Mouse (Mus musculus) urinary bladder, postnatal 25 days (tissue): ENCODE results near the gene Pex14.
"Not testable (repeated sequence)": the region's sequence is repeated elsewhere in the genome, so short reads cannot be mapped to it uniquely, and the experiment has no call there.

Experiments
- DNase-seq: peaks from one replicate; pipeline ENCODE4 v3.0.0; 2022; ENCODE audit warnings: low spot score

The Pex14 gene

DNA sequence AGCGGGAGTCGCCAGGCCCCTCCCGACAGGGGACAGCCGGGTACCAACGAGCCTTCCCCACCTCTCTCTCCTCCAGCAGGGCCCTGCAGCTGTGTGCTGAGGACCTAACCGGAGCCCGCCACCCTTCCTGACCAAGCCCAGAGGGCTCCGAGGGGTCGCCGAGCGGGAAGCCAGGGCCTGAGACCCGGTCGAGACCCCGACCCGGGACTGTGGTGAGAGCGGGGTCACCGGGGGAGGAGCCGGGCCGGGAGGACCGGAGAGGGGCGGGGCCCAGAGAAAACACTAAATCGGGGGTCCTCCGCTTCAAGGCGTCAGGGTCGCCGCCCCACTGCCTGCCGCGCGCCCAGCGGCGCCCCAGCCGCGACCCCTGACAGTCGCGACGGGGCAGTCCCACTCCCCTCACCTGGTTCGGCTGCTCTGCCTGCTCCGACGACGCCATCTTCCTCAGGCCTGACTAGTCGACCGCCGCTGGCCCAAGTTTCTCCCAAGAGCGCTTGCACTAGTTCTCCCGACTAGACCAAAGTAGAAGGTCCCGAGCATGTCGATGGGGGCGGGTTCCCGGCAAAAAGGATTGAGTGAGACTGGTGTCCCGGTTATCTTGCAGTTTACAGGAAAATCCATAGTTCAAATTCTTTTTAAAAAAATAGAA, at the start of gene Pex14:
TSS of gene Pex14 (minus strand) at position 508 of the 649 bp plus-strand sequence.
- peak; percentile 86 for DNase-seq

DNA sequence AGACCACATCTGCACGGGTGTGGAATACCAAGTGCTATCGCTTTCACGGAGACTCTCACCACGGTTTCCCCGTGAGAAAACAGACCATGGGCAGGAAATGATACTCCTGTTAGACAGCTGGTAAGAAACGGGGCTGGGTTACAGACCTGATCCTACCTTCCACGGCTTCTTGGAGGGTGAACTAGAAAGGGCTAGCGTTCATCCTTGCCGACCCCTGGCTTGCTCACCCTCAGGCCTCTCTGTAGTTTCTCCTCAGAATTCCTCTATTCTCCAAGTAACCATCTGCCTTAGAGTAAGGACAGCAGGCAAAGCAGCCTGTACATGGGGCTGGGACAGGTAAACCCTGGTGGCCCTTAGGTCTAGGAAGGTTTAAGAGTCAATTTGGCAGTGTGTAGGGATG, 49.5 kb upstream of the Pex14 start:
- DNase-seq, result no peak

DNA sequence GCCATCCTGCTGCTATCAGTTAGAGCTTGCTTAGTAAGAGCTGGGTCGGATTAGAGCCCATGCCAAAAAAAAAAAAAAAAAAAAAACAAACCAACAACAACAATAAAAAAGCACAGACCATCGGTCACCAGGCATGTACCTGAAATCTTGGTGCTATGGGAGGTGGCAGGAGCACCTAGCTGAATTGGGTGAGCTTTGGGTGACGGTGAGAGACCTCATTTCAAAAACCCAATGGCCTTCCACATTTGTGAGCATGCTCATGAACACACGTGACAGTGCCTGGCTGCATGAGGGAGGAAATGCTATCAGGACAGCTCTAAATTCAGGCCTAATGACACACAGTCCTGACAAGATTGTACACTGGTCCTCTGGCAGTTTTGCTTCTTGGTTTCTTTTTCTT, 48.4 kb upstream of the Pex14 start:
- DNase-seq, result no peak

DNA sequence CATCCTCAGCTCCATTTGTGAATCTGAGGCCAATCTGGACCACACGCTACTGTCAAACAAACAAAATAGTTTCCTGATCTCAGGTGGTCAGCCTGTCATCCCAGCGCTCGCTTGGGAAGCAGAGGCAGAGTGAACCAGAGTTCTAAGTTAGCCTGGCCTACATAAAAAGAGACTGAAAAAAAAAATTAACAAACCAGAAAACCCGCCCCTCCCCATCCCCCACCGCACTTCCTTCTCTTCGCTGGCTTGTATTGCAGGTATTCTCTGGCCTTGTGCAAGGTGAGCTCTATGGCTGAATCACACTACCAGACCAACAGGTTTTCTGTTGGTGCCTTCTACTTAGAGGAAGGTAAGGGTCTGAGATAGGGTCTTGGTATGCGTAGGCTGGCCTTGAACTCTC, 47.9 kb upstream of the Pex14 start:
- DNase-seq, result no peak

DNA sequence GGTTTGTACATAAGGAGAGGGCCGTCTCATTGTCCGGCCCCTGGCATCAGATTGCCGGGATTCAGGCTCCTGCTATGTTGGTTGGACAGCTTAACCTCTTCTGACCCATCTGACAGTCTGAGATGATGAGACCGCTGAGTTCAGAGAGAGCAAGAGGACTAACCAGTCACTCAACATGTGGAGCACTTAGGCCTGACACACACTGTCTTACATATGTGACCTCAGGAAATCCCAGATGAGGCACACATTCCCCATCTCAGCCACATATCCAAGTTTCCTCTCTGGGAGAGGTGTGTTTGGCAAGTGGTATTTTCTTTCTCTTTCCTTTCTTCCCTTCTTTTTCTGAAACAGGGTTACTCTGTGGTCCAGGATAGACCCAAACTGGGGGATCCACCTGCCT, 45.5 kb upstream of the Pex14 start:
- no peak for DNase-seq

DNA sequence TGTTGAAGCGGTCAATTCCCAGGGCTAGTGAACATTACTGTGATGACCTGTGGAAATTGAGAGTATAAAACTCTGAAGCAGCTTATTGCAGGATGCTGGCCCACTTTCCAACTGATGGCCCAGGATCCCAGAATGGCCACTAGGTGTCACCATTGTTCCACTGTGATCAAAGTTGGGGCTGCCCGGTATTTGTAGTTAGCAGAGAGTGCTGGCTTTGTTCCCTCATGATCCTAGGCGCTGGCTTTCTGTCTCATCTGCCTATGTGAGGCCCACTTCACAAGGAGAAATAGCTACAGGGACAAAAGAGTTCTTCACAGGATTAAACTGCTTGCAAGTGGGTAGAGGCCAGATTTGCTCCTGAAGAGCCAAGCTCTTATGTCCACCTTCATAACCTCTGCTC, 44.8 kb upstream of the Pex14 start:
- peak; percentile 69 for DNase-seq

DNA sequence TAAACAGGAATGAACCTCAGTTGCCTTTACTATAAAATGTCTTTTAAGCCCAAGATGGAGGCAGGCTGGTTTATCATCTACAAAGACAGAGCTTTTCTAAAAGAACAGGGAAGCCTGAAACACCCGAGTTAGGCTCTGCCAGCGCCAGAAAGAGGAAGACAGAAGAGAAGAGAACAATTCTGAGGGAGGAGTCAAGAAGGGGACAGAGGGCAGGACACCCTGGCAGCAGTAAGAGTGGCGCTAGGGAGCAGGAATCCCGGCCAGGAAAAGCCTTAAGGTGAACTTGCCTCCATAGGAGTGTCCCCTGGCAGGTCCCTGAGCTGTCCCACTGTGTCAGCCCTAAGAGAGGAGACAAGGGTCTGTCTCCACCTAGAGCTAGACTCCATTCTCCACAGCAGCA, 43.9 kb upstream of the Pex14 start:
- no peak for DNase-seq

DNA sequence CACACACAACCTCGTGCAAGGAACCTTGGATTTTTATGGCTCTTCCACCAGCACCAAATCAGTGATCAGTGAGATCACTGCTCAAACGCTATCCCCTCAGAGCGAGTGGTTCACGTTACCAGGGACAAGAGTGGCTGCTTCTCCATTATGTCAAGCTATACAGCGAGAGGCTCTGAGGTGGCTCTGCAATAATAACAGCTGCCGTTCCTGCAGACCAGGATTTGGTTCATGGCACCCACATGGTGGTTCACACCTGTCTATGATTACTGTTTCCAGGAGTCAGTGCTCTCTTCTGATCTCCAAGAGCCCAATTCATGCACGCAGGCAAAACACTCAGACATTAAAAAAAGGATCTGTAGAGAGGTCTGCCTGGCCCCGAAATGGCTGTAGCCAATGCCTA, 38.8 kb upstream of the Pex14 start:
- DNase-seq, result no peak

DNA sequence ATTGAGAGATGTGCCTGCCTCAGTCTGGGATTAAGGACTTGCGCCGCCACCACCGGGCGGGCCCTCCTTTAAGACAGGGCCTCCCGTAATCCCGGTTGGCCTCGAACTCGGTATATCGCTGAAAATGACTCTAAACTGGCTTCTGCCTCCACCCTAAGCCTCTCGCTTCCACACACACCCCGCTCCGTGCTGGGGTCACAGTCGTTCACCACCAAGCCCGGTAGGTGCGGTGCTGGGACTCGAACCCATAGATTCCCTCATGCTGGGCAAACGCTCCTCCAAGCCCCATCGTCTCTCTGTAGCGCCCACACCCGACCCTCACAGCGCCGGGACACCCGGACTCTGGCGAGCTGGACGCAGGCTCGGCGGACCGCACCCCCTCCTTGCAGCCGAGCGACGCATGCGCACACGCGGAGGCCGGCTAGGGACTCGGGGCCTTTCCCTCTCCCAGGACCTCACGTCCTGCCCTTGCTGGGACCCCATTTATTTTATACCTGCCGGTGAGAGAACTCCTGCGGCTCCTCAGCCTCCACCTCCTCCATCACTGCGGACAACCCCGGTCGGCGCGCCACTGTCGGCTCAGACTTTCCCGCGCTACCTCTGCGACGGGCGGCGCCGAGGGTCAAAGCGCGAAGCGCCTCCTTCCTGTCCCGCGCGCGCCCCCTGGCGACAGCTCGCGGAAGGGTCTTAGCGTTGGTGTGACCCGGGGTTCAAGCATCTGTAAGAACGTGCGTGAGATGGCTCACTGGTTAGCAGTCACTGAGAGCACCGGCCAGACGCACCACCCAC, 37.5 kb upstream of the Pex14 start, which contains the start of gene Cenps:
TSS of gene Cenps (minus strand) at position 648 of the 789 bp plus-strand sequence.
- peak; percentile 93 for DNase-seq

DNA sequence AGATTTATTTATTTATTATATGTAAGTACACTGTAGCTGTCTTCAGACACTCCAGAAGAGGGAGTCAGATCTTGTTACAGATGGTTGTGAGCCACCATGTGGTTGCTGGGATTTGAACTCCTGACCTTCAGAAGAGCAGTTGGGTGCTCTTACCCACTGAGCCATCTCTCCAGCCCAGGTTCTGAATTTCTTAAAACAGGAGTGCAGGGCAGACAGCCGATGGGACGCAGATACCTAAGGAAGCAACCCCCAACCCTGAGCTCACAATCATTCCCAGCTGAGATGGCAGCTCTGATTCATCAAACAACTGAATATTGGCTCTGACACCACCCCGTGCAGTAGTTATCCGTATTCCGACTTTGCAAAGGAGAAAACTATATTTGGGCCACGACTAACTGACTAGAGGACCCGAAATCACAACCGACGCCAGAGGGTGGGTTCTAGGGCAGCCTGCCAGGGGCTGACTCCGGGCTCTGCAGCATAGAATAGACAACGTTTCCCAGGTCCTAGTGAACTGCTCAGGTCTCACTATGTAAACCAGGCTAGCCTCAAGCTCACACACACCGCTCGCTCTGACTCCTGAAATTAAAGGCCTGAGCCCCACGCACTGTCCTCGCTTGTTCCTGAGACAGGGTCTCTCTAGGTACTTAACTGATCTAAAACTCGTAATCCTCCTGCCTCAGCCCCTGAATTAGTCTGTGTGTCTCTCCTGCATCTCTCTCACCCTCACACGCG, 36.6 kb upstream of the Pex14 start:
- DNase-seq, result no peak

DNA sequence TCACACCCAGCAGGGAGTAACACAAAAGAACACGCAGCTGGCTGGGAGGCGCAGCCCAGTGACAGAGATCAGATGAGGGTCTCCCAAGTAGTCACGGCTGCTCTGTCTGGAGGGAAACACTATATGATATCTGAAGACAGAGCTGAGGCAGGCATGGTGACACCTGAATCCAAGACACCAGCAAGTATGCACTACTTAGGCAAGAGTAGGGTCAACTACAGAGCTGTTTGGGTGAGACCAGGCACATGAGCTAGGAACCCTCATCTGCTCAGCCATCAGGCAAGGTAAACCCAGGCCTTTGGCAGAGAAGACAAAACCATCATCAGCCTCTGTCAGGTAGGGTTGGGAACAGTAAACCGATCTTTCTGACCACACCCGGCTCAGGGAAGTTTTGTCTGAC, 33.7 kb upstream of the Pex14 start:
- DNase-seq, result no peak

DNA sequence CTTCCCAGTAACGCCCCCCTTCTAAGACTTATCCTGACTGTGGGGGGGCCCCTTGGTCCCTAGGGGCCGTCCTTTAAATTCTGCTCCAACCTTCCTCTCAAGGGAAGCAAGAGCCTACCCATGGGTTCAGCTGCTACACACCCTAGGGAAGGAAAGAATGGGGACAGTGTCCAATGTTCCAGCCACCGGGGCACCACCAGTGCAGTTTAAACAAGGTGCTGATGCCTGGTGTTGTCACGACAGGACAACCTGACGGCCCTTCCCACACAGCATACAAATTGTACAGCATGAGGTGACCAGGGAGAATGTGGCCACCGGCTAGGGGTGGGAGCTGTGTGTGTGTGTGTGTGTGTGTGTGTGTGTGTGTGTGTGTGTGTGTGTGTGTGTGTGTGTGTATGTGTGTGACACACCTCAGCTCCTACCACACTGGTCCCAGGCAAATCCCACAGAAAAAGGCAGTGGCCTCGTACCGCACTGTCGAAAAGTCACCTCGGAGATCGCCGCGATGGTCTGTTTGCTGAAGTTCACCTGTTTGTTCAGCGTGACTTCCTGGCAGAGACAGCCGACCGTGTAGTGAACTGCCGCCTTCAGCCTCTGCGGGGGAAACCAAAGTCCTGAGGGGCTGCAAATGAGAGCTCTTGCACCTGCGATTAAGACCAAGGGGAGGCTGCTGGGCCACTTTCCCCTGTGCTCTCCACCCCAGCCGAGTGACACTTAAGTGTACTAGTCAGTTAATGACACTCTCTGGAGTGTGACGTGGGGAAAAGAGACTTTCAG, 32.3 kb upstream of the Pex14 start:
- DNase-seq, result no peak

DNA sequence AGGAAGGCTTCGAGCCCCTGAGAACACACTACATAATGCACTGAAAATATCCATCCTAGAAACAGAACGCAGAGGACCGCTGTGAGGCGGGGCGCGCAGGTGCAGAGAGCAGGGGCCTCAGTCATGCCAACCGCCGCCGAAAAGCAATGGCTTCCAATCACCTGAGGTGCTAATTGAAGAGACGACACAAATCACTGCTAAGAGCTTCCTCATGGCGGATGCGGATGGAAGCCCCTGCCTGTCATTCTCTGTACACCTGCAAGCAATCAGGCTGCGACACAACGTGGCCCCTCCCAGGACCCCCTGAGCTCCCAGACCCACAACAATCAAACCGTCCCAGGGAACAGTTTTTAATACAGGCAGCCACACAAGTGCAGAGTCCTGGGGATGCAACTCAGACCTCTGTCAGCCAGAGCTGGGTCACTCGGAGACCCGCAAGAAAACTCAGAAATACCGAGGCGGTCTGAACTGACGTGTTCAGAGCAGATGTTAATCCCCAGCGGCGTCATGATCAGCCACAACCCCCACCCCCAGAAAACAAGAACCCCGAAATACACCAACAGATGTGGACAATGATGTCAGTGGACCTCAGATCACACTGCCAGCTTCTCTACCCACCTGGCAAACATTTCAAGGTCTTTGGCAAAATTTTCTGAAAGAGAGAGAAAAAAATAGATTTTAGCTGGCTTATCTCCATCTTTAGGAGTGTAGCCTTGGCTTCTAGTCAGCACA, 31.5 kb upstream of the Pex14 start:
- no peak for DNase-seq

DNA sequence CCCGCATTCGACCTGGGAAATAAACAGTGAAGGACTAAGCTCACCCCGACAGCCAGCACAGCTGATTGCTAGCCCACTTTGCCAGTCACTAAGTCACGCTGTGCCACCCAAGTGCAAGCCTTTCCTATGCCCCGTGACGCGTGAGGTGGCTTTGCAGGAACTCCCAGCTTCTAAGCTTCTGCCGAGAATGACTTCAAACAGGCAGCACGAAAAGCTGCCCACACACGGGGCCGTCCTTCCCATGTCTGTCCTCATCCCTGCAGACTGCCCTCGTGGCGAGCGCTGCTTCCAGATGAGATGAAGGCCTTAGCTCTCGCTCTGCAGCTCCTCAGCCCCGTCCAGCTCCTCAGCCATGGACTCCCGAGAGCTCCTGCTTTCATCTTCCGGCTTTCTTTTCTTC, 28.8 kb upstream of the Pex14 start:
- no peak for DNase-seq

DNA sequence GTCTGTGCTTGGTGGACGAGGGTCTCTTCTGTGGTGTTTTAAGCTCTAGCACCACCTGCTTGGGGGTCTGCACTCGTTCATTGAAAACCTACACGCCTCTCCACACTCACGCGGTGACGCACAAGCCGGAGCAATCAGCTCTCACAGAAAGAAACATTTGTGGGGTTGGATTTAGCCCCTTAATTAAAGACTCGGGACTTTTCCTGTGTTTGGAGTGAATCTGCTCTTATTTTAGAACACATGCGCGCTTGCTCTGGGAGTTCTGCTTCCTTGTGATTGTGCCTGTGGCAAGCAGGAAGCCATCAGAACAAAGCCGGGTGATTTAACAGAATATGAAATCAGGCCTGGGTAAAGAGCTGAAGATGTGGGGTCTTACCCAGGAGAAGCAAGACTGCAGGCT, 27.0 kb upstream of the Pex14 start, which contains the start of gene Cort:
TSS of gene Cort (minus strand) at position 101 of the 400 bp plus-strand sequence.
- no peak for DNase-seq

DNA sequence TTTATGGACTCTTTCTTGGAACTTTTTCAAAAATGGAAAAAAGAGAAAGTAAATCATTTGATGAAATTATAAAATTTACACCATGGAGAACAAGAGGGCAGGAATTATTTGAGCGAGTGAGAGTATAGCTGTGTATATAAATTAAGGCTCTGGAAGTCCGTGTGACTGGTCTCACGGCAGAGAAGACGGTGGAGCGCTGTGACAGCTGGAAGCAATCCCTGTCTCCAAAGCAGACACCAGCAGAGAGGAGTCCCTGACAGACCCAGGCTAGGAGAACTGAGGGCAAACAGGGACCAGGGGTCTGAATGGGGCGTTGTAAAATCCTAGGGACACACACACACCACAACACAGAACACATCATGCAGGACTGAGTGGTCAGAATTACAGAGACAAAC, 26.4 kb upstream of the Pex14 start:
- no peak for DNase-seq

DNA sequence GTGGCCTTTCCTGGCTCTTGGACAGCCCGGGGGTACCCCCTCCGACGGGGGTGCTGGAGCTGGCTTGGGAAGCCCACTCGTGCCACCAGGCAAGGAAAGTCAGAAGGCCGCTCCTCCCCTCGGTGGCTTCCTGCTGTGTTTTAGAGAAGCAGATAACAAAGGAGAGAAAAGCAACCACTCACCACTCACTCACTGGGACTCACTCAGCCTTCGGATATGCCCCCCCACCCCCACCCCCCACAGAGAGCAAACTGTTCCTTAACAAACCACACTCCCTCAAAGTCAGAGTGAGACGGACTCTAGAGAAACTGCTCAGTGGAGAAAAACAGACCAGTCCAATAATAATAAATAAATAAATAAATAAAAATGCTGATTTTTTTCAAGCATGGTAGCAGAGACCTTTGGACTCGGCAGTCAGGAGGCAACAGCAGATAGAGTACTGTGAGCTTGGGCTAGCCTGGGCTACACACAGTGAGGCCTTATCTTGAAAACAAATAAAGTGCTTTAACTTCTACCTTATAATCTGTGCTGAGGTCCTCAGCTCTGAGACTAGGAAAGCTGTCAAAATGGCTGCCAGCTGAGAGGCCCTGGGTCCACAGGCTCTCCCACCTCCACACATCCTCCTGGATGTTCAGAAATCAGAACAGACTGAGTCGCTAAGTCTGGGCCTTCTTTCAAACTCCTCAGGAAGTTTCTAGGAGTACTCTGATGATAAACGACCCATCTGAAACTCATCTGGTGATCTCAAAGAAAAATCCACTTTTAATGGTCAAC, 25.9 kb upstream of the Pex14 start:
- DNase-seq, result no peak

DNA sequence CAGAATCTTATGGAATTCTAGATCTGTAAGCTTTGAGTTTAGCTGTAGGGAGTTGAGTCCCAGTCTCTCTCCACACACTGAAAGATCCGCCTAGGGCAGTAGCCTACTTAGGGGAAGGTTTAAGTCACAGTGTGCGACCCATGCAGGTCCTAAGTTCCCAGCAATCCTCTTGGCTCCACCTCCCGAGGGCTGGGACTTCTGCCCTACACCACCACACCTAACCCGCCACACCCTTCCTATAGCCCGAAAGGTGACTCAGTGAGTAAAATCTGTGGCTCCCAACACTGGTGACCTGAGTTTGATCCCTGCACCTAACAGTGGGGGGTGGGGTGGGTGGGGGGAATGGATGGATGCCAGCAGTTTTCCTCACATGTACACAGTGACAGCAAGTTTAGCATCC, 23.8 kb upstream of the Pex14 start:
- DNase-seq, result no peak

DNA sequence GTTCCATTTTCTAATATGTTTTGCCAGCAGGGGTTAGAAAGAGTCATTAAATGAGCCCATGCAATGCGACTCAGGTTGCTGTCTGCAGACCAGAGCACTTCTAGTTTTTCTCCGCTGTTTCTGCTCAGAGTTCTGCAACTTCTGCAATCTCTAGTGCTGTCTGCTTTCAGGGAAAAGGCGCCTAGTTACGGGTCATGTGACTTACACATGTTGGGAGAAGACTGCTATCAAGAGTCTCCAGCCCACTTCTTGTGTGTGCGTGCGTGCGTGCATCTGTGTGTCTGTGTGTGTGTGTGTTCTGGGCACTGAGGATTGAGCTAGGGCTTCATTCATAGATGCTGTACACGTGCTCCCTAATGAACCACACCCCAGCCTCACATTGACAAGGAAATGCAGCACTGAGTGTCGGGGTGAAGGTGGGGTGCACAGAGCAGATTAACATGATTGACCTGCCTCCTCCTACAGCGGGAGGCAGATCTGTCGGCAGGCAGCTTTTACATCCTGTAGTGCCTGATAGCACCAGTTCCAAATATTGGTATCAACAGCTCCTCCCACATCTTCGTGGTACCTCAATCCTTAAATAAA, 20.4 kb upstream of the Pex14 start:
- not testable (repeated sequence) for DNase-seq

DNA sequence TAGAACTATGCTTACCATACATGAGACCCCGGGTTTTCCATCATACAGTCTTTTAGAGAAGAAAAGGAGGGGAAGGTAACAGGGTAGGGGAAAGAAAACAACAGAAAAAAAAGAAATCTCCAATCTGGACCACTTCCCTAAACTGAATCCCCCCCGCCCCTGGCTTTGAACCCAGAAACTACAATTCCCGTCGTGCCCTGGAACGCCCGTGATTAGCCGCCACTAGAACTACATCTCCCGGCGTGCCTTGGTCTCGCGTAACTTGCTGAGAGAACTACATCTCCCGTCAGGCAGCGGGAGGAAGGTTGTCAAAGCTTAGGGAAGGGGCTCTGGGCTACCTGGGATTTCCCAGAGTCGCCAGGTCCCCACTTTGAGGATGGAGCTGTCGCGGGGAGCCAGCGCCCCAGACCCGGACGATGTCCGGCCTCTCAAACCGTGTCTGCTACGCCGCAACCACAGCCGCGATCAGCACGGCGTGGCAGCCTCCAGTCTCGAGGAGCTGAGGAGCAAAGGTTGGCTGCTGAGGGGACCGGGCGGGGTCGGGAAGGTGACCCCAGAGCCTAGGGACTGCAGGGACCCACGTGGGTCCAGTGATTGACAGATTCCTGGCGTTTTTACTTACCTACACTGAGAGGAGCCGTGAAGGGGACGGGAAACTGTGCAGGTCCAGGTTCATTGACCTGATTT, 4.3 kb upstream of the Pex14 start, which contains the start of gene Dffa:
TSS of gene Dffa (plus strand) at position 272 of the 687 bp plus-strand sequence.
- DNase-seq, result peak; percentile 88
